Mouse (Mus musculus) kidney, adult 9 months (tissue): ENCODE measurements around the gene Cep170b.

ENCODE experiments used
- DNase-seq: peaks from one replicate; pipeline ENCODE4 v3.0.0; 2022

Cep170b gene

DNA sequence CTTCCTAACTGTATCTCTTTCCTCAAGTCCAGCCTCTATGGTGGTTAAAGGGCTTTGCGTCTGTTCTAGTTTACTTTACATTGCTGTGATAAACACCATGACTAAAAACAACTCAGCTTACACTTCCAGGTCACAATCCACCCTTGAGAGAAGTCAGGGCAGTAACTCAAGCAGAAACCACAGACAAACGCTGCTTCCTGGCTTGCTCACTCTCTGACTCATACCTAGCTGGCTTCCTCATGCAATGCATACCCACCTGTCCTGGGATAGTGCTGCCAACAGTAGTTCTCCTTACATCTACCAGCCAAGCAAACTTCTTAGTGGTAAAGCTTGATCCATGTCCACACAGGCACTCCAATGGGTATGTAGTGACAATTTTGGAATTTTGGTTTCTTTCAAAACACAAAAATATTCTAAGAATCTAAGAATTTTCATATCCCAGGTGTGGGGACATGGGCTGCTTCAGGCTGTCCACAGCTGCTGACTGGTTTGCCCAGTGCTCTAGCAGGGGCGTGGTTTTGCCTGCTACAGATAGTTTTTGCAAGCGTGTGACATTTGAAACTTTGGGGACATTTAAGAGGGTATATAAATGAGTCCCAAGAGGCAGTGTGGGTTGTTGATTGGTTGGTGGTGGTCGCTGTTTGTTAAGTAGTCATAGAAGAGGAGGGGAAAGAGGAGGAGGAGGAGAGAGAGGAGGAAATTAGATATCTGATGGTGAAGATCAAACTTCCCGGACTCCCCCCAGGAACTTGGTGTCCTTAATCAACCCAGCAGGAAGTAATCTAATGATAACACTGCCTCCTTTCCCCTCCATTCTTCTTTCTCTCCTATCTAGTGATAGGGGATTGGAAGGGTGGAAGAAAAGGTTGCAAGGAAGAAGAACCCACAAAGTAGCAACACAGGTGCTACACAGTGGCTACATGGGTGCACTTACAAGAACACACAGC is 17.6 kb upstream of the Cep170b start:
- no peak for DNase-seq

GRCm38 (mm10) chr12:112706704-112707572 is 13.3 kb upstream of the Cep170b start:
- peak; percentile 91 for DNase-seq

GRCm38 (mm10) chr12:112707573-112707869 is 12.7 kb upstream of the Cep170b start:
- DNase-seq: no peak

DNA sequence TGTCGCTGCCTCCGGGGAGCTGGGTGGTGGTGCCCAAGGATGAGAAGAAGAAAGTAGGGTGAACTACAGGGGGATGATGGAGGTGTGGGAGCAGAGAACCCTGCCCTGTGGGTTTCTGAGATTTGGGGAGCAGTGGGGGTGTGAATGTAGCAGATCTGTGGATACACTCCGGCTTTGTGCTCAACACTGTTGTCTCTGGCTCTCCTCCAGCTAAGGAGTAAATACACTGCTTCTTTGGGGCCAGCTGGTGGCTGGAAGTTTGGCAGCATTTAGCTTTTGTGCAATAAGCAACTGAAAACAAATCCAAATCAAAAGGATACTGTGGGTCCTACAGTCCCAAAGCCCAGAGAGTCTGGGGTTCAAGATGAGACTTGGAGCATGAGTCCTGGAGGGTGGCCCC is 6.3 kb upstream of the Cep170b start:
- peak; percentile 51 for DNase-seq

GRCm38 (mm10) chr12:112717140-112717539 is 3.1 kb upstream of the Cep170b start:
- peak; percentile 80 for DNase-seq

DNA sequence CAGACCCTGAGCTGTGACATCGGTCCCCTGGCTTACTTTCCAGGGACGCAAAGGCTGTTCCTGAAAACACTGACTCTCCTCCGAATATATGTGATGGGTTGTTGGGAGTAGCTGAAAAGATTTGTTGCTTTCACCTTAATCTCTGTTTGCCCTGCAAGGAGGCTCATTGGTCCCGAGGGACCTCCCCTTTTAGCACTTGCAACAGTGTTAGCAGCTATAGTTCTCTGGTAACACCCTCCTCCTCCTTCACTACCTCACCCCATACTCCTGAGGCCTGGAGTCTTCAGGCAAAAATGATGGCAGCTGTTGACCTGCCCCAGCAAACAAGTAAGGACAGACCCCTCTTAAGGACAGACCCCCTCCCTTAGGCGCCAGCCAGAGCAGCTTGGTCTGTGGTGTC is 1.3 kb upstream of the Cep170b start:
- no peak for DNase-seq

GRCm38 (mm10) chr12:112720890-112721423 is 702 bp downstream of the Cep170b start:
- peak; percentile 69 for DNase-seq

GRCm38 (mm10) chr12:112721424-112722239 is 1.4 kb downstream of the Cep170b start:
- DNase-seq: peak; percentile 94

DNA sequence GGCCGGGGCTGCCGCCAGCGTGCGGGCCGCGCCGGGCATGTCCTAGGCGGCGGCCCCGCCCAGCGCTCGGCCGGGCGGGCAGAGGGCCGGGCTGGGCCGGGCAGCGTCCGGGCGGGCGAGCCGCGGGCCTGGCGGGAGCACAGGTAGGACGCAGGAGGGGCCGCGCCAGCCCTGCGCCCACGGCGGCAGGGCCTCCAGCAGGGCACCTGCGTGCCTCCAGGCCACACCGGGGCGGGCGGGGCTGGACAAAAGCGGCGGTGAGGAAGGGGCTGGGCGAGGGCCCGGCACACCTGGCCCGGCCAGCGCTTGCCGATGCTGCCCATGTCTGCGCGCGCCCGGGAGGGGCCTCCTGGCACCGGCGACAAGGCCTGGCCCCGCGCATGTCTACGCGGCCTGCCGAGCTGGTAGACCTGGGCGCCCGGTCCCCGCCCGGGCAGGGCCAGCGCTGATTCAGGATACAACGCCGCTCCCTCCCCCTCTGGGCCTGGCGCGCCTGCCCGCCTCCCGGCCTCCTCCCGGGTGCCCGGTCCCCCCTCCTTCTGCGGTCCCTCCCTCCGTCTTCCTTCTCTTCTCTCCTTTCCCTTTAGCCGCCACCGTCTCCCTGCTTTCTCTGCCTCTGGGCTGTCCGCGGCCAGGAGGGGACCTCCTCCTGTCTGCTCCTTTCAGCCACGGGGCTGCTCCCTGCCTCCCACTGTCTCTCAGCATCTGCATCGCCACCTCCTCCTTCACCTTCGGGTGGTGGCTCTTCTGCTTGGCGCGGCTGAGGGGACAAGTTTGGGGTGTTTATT is 2.2 kb downstream of the Cep170b start:
- DNase-seq: peak; percentile 76

GRCm38 (mm10) chr12:112723028-112723330 is 2.7 kb downstream of the Cep170b start:
- no peak for DNase-seq

GRCm38 (mm10) chr12:112723445-112723844 is 3.2 kb downstream of the Cep170b start:
- no peak for DNase-seq

GRCm38 (mm10) chr12:112724077-112724805 is 4.0 kb downstream of the Cep170b start:
- DNase-seq: peak; percentile 89

DNA sequence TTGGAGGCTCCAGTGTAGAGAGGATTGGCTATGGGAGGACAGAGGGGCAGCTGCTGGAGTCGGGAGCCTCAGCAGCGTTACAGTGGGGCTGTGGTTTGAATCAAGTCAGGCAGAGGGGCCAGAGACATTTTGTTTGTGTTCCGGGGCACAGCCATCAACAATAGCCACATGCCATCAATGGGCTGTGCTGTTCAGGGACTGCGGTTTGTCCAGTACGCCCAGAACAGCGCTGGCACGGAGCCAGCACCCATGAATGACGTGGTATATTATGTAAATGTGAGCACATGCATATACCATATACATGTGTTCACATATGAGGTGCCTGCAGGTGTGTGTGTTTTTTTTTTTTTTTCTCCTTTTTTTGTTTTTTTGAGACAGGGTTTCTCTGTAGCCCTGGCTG is 7.5 kb downstream of the Cep170b start:
- no peak for DNase-seq

- no peak for DNase-seq
These were observed 10.6 kb downstream of the Cep170b start for GRCm38 (mm10) chr12:112730808-112731207.

DNA sequence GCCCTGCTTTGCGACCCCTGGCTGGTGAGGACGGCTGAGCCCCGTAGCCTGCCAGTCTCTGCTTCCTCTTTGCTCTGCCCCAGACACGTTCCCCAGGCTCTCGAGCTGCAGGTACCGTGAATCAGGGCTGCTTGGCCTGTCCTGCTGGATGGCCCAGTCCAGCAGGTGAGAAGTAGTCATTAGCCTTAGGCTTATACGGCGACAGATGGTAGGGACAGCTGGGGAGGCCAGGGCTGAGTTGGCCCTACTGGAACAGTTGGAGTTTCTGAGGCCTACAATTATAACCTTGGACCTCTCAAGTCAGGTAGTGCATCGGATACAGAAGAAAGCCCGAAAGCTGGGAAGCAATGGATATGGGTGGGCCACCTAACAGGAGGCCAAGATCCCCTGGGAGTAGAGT is 12.3 kb downstream of the Cep170b start:
- no peak for DNase-seq

DNA sequence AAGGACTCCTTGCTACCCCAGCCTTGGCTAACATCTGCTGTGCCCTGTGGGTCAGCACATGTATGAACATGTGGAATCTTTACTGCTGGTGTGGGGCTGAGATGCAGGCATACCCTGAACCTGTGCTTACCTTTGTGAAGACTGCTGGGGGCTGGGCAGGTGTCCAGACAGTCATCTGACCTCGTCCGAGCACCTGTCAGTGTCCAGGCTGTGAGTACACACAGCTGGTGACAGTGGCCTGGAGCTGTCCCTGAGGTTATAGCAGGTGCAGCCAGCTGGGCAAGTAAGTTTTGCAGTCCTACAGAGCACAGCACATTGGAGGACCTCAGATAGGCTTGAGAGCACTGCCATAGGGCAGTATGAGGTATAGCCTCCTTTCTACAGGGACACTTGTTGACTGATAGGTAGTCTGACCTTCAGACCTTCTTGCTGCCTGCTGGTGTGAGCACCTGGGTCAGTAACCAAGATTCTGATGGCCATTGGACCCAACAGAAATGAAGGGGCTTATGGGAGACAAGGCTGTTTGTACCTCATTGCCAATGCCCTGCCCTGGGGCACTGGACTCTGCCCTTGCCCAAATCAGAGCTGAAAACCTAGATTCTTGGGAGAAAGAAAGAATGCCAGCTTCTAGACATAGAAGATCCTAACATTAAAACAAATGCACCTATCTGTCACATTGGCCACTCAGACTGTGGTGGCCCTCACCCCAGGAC is 14.0 kb downstream of the Cep170b start:
- DNase-seq: peak; percentile 86

DNA sequence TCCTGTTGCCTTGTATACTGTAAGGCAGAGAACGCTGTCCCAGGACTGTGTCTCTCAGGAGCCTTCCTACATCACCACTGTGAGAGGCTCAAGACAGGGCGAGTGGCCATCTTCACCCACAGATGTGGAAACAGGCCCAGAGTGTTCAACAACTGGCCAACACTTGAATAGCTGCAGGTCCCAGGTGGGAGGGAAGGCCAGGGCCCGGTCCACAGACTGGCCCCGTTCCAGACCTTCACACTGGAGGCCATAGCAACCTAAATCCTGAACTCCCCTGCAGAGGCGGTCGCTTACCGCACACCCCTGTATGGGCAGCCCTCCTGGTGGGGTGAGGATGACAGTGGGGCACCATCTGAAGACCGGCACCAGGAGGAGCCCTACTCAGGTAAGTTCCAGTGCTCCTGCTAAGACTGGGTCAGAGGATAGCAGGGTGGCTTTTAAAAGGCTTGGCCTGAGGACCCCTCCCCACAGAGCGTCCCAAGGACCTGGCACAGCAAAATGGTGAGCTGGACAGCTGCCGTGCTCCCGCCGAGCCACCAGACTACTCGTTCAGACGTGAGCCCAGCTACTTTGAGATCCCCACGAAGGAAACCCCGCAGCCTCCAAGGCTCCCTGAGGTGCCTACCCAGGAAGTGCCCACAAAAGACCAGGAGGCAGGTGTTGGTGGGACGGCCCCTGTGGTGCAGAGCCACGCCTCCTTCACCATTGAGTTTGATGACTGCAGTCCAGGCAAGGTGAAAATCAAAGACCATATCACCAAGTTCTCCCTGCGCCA is 14.8 kb downstream of the Cep170b start:
- DNase-seq: no peak

DNA sequence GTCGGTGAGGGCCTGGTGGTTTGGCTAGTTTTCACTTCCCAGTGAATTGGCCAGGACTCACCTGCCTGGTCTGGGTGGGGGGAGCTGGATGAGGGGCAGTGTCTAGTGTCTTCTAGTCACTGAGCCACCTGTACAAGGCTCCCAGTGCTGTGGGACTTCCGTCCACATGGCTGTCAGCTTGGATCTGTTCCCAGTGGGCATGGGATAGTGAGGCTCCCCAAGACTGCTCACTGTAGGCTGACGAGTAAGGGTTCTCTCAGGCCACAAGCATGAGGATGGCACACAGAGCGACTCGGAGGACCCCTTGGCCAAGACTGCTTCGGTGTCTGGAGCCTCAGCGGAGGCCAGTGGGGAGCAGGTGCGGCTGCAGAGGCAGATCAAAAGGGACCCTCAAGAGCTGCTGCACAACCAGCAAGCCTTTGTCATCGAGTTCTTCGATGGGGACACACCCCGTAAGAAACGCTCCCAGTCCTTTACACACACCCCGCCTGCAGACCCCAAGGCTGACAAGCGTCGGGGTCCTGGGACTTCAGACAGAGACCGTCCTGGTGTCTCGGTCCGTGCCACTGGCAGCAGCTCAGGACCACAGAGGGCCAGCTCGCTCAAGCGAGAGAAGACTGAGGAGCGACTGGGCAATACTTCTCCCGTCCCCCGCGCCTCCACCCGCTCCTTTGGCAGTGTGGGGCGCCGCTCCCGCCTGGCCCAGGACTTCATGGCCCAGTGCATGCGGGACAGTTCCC is 15.8 kb downstream of the Cep170b start:
- no peak for DNase-seq

DNA sequence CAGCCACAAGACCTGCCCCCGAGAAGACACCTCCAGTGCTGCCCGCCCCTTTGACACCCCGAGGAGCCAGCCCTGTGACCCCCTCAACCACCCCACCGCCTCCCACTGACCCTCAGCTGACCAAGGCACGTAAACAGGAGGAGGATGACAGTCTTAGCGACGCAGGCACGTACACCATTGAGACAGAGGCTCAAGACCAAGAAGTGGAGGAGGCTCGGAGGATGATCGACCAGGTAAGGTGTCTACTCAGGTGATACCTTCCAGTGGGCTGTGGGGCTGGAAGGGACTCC is 16.3 kb downstream of the Cep170b start:
- DNase-seq: no peak
